Comparison of ENCODE assay signal across 15 mouse cellular contexts in genomic region chr3:105900716-105901115, GRCm38 (mm10). TPM values are rescaled to one million over a fixed set of nuclear protein-coding genes. Genes with fewer than 3 reads are reported as not detected.
DNase-seq lines count a peak whose midpoint lies in the region; ATAC-seq and TF ChIP-seq lines count a peak whose summit lies in the region.
"Had no signal": no experiment of that assay in that cellular context is flagged by ENCODE, and none has a peak within 500 bp of the region (broad histone marks: within the 10 kb centered on the region; RNA-seq: fewer than 3 reads in every experiment).

No protein-coding gene starts in this region.

- no peak for TF ChIP-seq CTCF in liver, postnatal 0 days (IDR thresholded peaks at IDR 0.05; ENCODE audit: low read depth)
- TF ChIP-seq CTCF in spleen, adult 2 months (IDR thresholded peaks at IDR 0.05; ENCODE audit: extremely low read depth, insufficient read depth, insufficient read length, insufficient replicate concordance): no peak

- H3K4me3 ChIP-seq in heart, embryonic 10.5 days: no peak overlapping the region
- no peak overlapping the region for H3K4me3 ChIP-seq in liver, postnatal 0 days (ENCODE audit: low read depth, low read length)
- H3K4me3 ChIP-seq in spleen, adult 2 months (ENCODE audit: extremely low read depth, insufficient read depth, insufficient read length): no peak overlapping the region
- H3K4me3 ChIP-seq: forebrain, embryonic 13.5 days; hindbrain, embryonic 13.5 days; neural tube, embryonic 12.5 days had no signal

- peak; percentile 65 for ATAC-seq in liver, postnatal 0 days

- H3K9me3 ChIP-seq in heart, embryonic 10.5 days: no peaks in the 10 kb centered on the region
- H3K9me3 ChIP-seq in liver, postnatal 0 days (ENCODE audit: low read length): no peaks in the 10 kb centered on the region
- H3K9me3 ChIP-seq: forebrain, embryonic 13.5 days; hindbrain, embryonic 13.5 days; neural tube, embryonic 12.5 days had no signal

- 75% methylated on average over 3 of the region's 3 CpGs for WGBS in heart, embryonic 10.5 days
- WGBS in liver, postnatal 0 days (ENCODE audit: insufficient replicate concordance): 44% methylated on average over 3 of the region's 3 CpGs
- 4% methylated on average over 3 of the region's 3 CpGs for WGBS in spleen, adult 2 months

- no peak overlapping the region for H3K4me2 ChIP-seq in liver, postnatal 0 days (ENCODE audit: low read depth, low read length)
- H3K4me2 ChIP-seq: forebrain, embryonic 13.5 days; hindbrain, embryonic 13.5 days; neural tube, embryonic 12.5 days had no signal

- H3K4me1 ChIP-seq in heart, embryonic 10.5 days: peaks cover 19% of the 10 kb centered on the region
- H3K4me1 ChIP-seq in liver, postnatal 0 days (ENCODE audit: insufficient read depth): peaks cover 5% of the 10 kb centered on the region
- peaks cover 5% of the 10 kb centered on the region; the same call in 1 of the 2 replicates for H3K4me1 ChIP-seq in spleen, adult 2 months (ENCODE audit: control insufficient read depth, insufficient read depth, insufficient read length)
- H3K4me1 ChIP-seq: forebrain, embryonic 13.5 days; hindbrain, embryonic 13.5 days; neural tube, embryonic 12.5 days had no signal

- no peak overlapping the region for H3K9ac ChIP-seq in liver, postnatal 0 days (replicated peaks)
- H3K9ac ChIP-seq: forebrain, embryonic 13.5 days; hindbrain, embryonic 13.5 days; neural tube, embryonic 12.5 days had no signal

- H3K36me3 ChIP-seq in heart, embryonic 10.5 days: no peaks in the 10 kb centered on the region
- H3K36me3 ChIP-seq in liver, postnatal 0 days (replicated peaks; ENCODE audit: insufficient read depth, low read length): no peaks in the 10 kb centered on the region
- no peaks in the 10 kb centered on the region for H3K36me3 ChIP-seq in spleen, adult 2 months (ENCODE audit: control insufficient read depth, insufficient read depth, low read length)
- H3K36me3 ChIP-seq: hindbrain, embryonic 13.5 days; neural tube, embryonic 12.5 days had no signal

- H3K27ac ChIP-seq in heart, embryonic 10.5 days: no peak overlapping the region
- no peak overlapping the region; the same call in 1 of the 2 replicates for H3K27ac ChIP-seq in liver, postnatal 0 days (ENCODE audit: low read depth)
- H3K27ac ChIP-seq in spleen, adult 2 months (ENCODE audit: insufficient read depth, low read length): peak overlapping the region; percentile 63
- H3K27ac ChIP-seq: forebrain, embryonic 13.5 days; hindbrain, embryonic 13.5 days; neural tube, embryonic 12.5 days had no signal

- H3K27me3 ChIP-seq in heart, embryonic 10.5 days (ENCODE audit: insufficient read depth, poor library complexity, severe bottlenecking): peaks cover 17% of the 10 kb centered on the region
- H3K27me3 ChIP-seq in liver, postnatal 0 days (ENCODE audit: insufficient read depth, low read length): no peaks in the 10 kb centered on the region
- H3K27me3 ChIP-seq in spleen, adult 2 months (ENCODE audit: control insufficient read depth, insufficient read depth, low read length): no peaks in the 10 kb centered on the region
- H3K27me3 ChIP-seq: forebrain, embryonic 13.5 days; hindbrain, embryonic 13.5 days; neural tube, embryonic 12.5 days had no signal

- DNase-seq in heart, embryonic 10.5 days (ENCODE audit: low spot score): peak; percentile 62
- no peak for DNase-seq in heart, postnatal 4 days
- DNase-seq in CD4-positive, CD25-positive, alpha-beta regulatory T cell, adult 2 months (ENCODE audit: low read depth, low spot score): peak; percentile 45
- DNase-seq in liver, postnatal 0 days: no peak
- DNase-seq in spleen, adult 2 months (ENCODE audit: low read depth in 1 of 2, low spot score in 2 of 2): peak; percentile 68 to 78
- DNase-seq in cerebellum, postnatal 36 days: no peak
- DNase-seq in MN1 (ENCODE audit: low spot score): no peak
- DNase-seq in embryo, embryonic 9.5 days (ENCODE audit: extremely low spot score): no peak
- DNase-seq: kidney, postnatal 25 days had no signal

- no peak for TF ChIP-seq EP300 in liver, postnatal 0 days (IDR thresholded peaks at IDR 0.05; ENCODE audit: low read depth)

- TF ChIP-seq POLR2A in spleen, adult 2 months (IDR thresholded peaks at IDR 0.05; ENCODE audit: low read depth, low read length): no peak; the same call in 1 of the 2 replicates

RNA-seq across cellular contexts. Expression of gene Tmigd3, which starts 30.0 kb away (rescaled TPM):
- polyA plus RNA-seq in heart, embryonic 10.5 days (2016; fragmentation: Nextera tagmentation; extraction: Ambion mirVana): 0.70 and 0.73 TPM in 2 replicates
- total RNA-seq in heart, postnatal 4 days (2021): under 1 TPM; 0.34 to 0.52 TPM
- 0.13 TPM in 1 of 2 replicates, not detected in the other for polyA plus RNA-seq in liver, postnatal 0 days (2015; fragmentation: Nextera tagmentation; extraction: Ambion mirVana)
- polyA plus RNA-seq in spleen, adult 2 months (2012; rRNA removed): 0.85 and 1.1 TPM in 2 replicates
- total RNA-seq: megakaryocyte-erythroid progenitor cell, adult 5-6 weeks had no signal
- polyA plus RNA-seq: C2C12; embryonic facial prominence, embryonic 11.5 days; forebrain, embryonic 13.5 days; hindbrain, embryonic 13.5 days; neural tube, embryonic 12.5 days had no signal

RNA-seq across cellular contexts. Expression of gene Adora3, which starts 30.1 kb away (rescaled TPM):
- not detected in 2 replicates for polyA plus RNA-seq in heart, embryonic 10.5 days (2016; fragmentation: Nextera tagmentation; extraction: Ambion mirVana)
- not detected for total RNA-seq in heart, postnatal 4 days (2021)
- 0.62 and 0.92 TPM in 2 replicates for polyA plus RNA-seq in liver, postnatal 0 days (2015; fragmentation: Nextera tagmentation; extraction: Ambion mirVana)
- polyA plus RNA-seq in spleen, adult 2 months (2012; rRNA removed): 0.32 and 0.63 TPM in 2 replicates
- total RNA-seq: megakaryocyte-erythroid progenitor cell, adult 5-6 weeks had no signal
- polyA plus RNA-seq: C2C12; embryonic facial prominence, embryonic 11.5 days; neural tube, embryonic 12.5 days had no signal

RNA-seq across cellular contexts. Expression of gene I830077J02Rik, which starts 31.7 kb away (rescaled TPM):
- polyA plus RNA-seq in heart, embryonic 10.5 days (2016; fragmentation: Nextera tagmentation; extraction: Ambion mirVana): 2.0 and 3.4 TPM in 2 replicates
- total RNA-seq in heart, postnatal 4 days (2021): 1 to 10 TPM in 1 of 2 experiments, under 1 TPM in 1; 0.69 to 1.4 TPM
- 3.9 and 5.4 TPM in 2 replicates for polyA plus RNA-seq in liver, postnatal 0 days (2015; fragmentation: Nextera tagmentation; extraction: Ambion mirVana)
- polyA plus RNA-seq in spleen, adult 2 months (2012; rRNA removed): 17.9 and 18.8 TPM in 2 replicates

RNA-seq across cellular contexts. Expression of gene Wdr77, which starts 58.5 kb away (rescaled TPM):
- 124 and 146 TPM in 2 replicates for polyA plus RNA-seq in heart, embryonic 10.5 days (2016; fragmentation: Nextera tagmentation; extraction: Ambion mirVana)
- 10 to 100 TPM; 58.3 to 63.3 TPM for total RNA-seq in heart, postnatal 4 days (2021)
- polyA plus RNA-seq in liver, postnatal 0 days (2015; fragmentation: Nextera tagmentation; extraction: Ambion mirVana): 28.9 and 32.4 TPM in 2 replicates
- 25.7 and 36.5 TPM in 2 replicates for polyA plus RNA-seq in spleen, adult 2 months (2012; rRNA removed)

RNA-seq across cellular contexts. Expression of gene Atp5f1, which starts 59.2 kb away (rescaled TPM):
- 677 and 779 TPM in 2 replicates for polyA plus RNA-seq in heart, embryonic 10.5 days (2016; fragmentation: Nextera tagmentation; extraction: Ambion mirVana)
- 100 to 1,000 TPM; 829 to 853 TPM for total RNA-seq in heart, postnatal 4 days (2021)
- 436 and 461 TPM in 2 replicates for polyA plus RNA-seq in liver, postnatal 0 days (2015; fragmentation: Nextera tagmentation; extraction: Ambion mirVana)
- 48.1 and 56.9 TPM in 2 replicates for polyA plus RNA-seq in spleen, adult 2 months (2012; rRNA removed)

Comparison
In these comparisons a context has a peak if more than half of its experiments do, and no peak if none do; other contexts are left out.
1. DNase-seq: peak in heart, embryonic 10.5 days (single experiment), CD4-positive, CD25-positive, alpha-beta regulatory T cell, adult 2 months (single experiment) and spleen, adult 2 months (2 of 2); none in heart, postnatal 4 days (single experiment), liver, postnatal 0 days (single experiment), cerebellum, postnatal 36 days (0 of 2), MN1 (single experiment) and embryo, embryonic 9.5 days (single experiment).